Mouse (Mus musculus) embryo, embryonic 9.5 days (tissue): ENCODE data around the gene Ntm.

Experiments
- DNase-seq: peaks from one replicate; pipeline ENCODE4 v3.0.0-alpha.2; 2017; ENCODE audit errors: extremely low spot score

The Ntm gene

DNA sequence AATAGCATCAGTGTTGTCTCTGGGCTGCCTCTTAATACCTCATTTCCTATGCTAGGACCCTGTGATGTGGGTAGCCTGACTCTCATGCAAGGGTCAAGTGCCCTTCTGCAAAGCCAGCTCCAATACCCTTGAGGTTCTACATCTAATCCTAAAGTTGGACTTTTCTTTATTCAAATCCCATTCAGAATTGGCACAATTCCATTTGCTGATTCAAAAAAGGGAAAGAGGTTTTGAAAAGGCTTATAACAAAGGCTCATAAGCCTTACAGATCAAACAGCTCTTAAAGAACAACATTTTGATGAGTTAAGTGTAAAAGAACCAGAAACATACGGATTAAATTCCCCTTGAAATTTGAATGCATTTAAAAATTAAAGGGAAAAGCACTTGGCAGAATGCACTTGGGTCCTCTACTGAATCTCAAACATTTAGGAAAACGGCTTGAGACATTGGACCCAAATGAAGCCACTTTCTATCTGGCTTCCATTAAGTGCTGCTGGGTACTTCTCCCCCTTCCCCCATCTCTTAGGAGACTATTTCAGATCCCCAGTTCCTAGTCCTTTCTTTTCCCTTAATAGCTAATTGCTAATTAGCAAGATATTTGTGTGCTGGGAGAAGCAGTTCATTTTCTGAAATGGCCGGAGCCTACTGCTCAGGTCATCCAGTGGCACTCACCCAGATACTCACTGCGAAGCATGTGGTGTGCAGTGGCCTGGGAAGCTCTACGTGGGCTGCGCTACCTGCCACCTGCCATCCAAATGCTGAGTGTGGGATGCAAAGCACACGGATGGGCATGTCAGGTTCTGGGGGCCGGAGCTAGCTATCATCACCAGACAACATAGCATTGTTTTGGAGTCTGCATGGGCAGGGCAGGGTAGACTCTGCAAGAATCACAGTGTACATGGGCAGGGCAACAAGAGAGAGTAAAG lies 720.2 kb downstream of the Ntm start:
- no peak for DNase-seq

DNA sequence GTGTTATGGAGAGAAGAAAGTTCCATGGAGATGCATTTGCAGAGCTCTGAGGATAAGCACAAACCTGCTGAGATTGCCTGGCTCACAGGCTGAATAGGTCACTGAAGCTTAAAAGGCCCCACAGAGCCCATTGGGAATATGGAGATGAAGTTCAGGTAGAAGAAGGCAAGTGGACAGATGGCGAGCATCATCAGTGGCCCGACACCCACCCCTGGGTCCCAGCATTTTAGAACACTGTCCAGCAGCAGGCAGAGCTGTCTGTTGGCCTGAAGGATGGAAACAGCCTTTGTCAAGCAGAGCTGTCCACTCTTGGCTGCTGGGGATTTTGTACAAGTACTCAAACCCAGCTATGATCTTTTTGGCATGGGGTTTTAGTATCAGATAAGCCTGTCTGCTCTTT lies 722.1 kb downstream of the Ntm start:
- DNase-seq, result no peak

DNA sequence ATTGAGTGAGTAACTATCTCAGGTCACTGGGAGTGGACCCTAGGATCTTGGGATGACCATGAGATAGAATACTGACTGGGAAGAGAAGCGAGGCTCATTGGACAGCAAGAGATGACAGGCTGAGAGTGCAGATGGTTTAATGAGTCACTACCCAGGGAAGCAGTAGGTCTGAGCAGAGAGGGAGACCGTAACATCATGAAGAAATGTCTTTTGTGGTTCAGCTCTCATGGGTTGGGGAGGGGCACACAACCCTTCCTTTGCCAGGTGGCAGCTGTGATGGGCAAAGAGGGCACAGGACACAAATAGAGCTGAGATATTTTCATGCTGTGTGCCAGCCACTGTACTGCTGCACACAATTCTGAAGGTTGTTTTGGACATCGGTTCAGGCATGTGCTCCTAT lies 724.0 kb downstream of the Ntm start:
- no peak for DNase-seq

DNA sequence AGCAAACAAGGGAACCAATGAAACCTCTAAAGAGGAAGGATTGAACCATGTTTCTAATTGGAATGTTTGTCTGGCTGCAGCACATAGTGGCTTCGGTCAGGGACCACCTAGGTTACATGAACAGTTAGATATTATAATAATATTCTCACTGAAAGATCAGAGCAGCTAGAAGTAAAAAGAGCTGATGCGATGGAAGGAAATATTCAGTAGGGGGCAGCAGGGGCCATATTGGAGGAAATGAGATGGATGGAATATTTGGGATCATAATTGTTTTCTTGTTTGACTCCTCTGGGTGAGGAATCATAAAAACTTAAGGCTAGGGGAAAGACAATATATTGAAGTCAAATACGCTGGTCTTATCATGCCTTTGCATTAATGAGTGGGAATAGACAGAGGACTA lies 726.2 kb downstream of the Ntm start:
- no peak for DNase-seq

DNA sequence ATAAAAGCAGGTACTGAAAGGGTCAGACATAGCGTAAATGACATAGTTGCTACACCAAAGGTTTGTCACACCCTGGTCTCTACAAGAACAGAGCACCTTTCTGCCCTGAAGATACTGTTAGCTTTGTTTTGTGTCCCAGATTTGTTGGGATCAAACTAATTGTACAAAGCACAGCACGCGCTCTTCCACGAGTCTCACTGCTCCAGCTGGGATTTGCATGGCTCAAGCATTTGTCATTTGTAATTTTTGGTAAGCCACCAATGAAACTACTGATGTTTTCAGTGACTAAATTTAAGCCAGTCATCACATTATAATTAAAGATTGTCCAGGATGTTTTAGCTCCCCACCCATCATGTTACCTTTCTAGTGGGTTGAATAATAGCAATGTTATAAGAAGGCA lies 735.2 kb downstream of the Ntm start:
- no peak for DNase-seq

DNA sequence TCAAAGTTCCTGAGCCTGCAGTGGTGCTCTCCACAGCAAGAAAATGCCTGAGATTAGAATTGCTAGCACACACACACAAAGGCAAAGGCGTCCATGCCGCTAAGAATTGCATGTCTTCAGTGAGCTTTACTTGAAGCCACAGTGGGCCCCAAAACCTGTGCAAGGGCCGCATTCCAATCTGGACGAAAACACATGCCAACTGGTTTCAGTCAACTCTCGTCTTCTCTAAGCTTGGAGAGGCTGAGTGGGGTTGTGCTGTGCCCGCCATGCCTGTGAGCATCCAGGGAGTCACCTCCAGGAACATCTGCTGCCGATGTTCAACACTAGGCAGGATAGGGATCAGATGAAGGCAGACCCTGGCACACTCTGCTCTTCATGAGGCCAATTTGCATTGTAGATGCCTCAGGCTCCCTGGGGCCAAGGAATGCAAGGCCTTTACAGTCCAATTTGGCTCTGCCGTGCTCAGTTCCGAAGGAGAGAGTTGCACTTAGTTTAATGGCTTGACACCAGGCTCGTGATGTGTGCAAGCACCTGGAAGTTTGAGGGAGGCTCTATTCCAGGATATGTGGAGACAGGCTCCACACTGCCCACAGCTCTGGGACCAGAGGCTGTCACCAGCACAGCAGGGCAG lies 739.9 kb downstream of the Ntm start:
- no peak for DNase-seq

DNA sequence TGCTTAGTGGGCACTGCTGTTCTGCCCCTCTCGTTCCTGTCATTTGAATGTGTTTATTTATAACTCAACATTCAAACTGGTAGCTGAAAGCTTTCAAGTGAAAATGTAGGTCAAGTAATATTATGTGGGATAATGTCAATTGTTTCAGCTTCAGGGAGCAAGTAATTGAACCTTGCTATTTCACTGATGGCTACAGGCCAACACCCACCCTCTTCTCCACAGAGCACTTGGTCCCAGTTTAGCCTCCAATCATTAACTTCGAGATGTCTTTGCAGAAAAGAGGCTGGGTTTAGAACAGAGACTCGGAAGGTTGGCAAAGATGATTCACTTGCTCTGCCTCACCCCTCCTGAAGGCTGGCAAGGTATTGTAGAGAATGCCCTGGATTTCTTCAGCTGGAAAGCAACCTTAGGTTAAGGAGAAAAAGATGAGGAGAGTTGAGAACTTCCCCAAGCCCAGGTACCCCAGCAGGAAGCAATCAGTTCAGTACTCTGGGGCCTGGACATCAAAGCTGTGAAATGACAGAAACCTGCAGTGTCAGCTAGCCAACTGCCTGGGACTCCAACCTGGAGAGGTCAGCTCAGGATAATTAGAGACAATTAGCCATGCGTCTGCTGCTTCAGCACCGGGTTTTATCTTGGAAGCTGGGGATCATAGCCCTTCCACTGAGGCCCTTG lies 741.9 kb downstream of the Ntm start:
- DNase-seq, result no peak

DNA sequence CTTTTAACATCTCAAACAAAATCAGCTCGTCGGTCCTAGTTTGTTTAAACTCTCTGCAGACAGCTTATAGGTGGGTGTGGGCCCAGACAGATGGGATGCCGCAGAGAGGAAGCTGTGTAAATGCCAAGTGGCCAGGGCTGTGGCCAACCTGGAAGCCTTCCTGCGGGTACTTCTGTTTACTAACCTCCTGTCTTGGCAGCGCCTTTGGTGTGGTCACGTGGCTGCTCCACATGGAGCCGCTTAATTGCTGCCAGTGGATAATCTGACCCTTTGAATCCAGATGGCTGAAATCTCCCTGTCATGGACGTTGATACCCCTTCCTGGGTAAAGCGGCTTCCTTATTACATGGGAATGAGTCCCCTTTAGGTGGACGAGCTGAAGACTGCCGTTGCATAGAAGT lies 742.4 kb downstream of the Ntm start:
- DNase-seq, result no peak

DNA sequence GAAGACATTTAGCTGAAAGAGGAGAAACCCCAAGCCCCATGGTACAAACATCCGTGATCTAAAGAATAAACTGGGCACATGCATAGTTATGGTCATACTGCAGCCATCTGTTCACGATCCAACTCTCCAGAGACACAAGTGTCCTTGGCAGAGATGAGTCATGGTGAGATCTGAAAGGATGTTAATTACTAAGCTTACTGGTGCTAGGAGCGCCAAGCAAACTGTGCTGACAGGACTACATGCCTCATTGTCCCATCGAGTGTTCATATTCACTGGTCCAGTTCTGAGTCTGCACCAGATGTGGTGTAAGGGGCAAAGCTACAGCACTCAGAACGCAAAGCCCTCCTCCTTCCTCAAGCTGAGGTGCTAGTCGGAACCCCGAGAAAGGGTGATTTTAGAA lies 745.0 kb downstream of the Ntm start:
- DNase-seq, result no peak

DNA sequence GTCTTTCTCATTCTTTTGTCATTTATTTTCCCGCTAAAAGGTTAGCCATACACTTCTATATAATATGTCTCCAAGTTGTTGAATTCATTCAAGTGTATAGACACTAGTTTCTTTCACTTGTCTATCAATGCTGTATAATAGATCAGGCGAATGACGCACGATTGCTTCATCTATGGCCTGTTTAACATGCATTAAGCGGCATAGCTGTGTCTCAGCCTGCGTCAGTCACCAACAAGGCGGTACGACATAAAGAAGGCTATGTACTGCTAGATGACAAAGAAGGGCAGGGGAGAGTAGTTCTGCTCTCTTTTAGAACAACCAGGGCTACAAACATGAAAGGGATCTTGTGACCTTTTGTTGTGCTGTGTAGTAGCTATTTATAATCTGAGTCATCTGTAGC lies 746.4 kb downstream of the Ntm start:
- DNase-seq, result no peak

DNA sequence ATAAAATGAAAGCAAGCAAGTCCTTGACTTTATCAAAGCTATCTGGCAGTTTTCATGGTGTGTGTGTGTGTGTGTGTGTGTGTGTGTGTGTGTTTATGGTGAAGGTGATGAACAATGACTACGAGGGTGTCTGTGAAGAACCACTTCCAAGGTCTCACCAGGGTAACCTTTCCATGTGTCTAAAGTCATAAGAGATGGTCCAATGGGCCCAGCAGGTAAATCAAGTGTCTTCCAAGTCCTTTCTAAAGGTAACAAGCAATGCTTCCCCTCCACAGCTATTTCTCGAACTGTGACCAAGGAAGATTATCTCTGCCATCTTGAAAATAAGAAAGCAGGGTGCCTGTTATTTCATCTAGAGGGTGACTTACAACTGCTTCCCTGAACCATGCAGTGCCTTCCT lies 747.1 kb downstream of the Ntm start:
- no peak for DNase-seq

DNA sequence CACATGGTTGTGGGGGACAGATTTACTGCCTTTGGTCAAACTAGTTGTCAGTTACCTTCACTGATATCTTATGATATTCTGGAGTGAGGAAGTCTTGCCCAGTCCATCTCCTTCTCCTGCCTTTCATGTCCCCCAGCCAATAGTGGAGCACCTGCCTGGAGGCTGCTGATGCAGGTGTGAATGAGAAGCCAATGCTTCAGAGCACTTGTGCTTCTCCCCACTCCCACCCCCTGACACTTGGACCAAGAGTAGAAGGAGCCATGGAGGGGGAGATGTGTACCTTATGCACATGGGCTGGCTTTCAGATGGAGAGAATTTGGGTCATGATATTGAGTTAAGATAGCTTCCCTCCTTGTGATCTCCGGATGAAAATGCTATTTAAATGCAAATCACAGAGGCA lies 747.7 kb downstream of the Ntm start:
- no peak for DNase-seq

DNA sequence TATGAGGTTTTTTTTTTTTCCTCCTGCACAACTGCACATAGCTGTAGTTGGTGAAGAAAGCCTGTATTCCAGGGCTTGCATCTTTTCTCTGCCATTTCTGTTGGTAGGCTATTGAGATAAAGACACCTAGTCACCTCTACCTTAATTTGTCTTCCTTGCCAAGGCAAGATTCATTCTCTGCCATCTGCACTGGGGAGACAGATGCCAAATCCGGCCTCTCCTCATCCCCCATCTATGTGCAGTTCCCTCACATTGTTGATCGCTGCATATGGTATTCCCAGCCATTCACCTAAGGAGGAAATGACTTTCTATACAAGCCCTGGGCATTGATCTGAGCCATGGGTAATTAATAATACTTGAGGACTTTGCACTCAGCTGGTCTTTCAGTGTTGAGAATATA lies 753.7 kb downstream of the Ntm start:
- no peak for DNase-seq

DNA sequence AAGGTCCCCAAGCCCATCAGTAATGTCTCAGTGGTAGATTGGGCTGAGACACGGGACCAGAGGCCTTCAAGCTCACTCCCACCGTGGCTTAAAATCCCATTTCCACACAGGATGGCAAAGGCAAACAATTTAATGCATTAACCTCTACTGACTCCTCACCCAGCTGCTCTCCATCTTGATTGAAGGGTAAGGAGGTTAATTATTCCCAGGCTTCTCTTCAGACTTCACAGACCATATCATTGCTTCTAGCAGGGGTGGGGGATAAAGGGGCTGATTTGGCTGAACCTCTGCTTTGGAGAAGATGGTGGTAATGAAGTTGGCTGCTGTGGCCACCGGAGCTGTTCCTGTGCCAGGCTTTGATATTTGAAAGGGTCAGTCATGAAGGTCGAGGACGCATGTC lies 754.8 kb downstream of the Ntm start:
- no peak for DNase-seq

DNA sequence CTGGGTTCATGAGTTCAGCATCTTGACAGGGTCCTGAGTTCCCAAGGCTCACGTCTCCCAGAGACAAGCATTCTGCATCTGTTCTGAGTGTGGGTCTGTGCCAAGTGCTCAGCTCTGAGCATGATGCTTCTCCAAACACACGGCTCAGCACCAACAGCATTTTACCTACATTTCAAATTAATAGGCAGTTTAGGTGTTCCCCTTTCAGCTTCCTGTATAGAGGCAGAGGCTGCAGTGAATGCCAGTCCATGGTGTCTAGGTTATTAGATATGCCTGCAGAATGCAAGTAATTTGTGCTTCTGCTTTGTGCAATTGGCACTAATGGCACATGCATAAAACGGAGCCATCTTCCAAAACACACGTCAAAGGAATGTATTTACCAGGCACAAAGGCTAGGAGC lies 757.3 kb downstream of the Ntm start:
- DNase-seq, result no peak

DNA sequence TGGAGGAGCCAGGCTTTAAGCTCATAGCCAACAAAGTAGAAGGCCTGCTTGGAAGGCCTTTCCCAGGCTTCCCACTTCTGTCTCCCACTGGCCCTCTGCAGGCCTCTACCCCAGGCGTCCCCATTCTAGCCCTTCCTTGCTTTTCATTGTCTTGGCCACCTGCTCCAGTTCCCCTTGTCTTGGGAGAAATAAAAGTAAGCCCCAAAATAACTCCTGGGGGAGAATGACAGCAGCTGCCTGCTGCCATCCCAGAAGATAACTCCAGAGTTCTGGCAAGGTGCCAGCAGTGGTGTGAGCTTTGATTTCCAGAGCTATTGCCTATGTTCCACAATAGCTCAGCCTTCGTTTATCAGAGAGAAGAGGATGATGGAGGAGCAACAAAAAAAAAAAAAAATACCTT lies 760.7 kb downstream of the Ntm start:
- DNase-seq, result no peak

DNA sequence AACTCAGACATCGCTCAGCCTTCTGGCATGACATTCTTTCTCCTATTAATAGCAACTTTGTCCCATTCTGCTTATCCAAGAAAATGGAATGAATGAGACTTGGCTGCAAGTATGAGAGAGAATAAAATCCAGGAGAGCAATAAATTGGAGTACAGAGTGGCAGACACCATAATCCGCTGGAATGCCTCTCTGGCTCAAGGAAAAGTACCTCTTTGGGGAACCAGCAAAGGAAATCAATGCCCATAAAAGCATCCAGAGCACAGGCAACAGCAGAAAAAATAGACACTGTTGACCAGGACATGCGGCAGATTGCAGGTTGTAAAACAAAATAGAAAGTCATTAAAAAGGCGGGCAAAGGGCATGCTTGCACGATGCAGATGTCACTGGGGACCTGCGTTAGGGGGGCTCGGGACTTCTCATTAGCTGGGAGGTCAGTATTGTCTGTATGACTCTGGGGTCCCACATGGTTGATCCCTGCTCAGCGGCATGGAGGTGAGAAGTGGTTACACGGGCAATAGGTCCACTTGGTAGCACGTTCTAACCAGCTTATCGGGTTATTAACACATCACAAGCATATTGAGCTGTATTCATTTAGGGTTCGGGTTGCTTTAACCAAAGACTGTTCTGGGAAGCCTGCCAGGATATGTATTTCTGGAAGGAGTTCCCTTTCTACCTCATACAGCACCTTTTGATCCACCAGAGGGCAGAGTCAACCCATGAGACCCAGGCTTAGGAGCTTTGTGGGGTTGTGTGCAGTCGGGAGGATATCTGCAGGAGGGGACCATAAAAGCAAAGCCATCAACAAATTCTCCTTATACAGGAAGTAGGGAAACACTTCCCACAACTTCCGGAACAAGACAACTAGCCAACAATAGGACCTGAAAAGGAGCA lies 761.5 kb downstream of the Ntm start:
- peak; percentile 47 for DNase-seq

DNA sequence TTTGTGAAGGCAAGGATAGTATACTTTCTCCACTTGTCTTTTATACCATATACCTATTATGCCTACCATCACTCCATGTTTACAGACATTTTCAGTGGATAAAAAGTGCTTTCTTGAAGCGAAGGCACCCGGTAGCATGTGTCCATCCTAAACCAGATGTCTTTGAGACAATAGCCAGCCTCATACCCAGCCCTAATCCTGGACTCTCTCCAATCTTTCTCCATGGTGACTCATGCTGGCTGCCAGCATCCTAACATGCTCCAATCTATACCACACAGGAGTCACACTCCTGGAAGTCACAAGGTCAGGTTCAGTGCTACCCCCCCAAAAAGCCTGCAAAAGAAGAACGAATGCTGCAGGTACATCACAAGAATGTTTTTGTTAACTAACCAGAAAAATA lies 765.9 kb downstream of the Ntm start:
- DNase-seq, result no peak

DNA sequence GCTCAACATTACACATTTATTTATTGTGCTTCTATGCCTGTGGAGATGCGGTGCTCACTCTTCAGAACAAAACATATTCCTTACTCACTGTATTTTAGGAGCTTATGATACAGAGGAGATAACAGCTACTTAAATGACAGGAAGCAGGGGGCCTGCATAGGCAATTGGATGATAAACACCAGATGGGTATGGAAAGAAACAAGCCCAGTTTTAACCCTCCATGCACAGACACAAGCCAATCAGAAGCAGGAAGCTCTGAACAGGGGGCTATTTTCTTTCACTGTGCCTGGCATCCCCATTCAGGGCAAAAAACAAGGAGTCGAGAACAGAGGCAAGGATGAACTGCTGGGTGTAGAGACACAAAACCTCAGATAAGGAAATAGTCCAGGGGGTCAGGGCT lies 768.7 kb downstream of the Ntm start:
- no peak for DNase-seq

DNA sequence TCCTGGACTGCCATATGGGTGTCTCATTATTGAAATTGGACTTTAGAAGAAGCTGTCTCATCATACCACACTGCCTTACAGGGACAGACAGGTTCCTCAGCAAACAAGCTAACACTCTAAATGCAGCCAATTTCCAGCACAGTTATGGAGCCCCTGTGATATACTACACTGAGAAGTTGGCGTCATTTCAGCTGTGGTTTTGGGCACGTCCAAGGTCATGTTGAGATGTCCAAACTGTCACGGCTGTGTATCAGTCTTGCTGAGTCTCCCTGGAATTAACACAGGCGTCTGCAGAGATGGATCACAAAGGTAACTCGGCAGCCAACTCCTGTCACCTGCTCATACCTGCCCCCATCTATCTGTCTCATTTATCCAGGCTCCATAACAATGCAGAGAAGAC lies 779.9 kb downstream of the Ntm start:
- no peak for DNase-seq

DNA sequence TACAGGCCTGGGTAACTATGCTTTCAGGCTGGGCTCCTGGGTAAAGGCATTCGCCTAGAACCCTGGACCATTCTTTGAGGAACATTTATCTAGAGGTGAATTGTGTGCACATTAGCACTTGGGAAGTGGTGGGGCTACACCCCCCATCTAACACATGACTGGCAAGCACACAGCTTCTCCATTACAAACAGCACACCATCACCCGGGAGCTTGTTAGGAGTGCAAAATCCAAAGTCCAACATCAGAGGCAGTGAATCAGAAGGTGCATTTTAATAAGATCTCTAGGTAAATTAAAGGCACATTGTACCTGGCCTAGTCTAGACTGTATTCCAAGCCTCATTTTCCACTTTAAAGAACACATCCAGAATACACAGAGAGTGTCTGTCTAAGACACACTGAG lies 781.3 kb downstream of the Ntm start:
- DNase-seq, result no peak

DNA sequence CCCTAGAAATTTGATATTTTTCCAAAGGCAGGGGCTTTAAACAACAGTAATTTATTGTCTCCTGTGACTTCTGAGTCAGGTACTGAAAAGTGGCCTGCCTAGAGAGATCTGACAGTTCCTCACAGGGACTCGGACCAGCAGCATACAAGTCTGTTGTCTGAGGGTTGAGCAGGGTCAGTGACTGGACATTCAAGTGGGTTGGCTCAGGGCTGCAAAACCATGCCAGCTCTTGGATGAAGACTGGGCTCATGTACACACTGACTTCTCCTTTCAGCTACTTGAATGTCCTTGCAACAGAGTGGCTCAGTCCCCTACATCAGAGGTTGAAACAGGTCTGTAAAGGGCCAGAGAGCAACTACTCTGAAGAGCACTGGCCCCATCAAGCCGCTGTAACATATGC lies 797.2 kb downstream of the Ntm start:
- DNase-seq, result no peak
